Mouse (Mus musculus) heart, adult 9 months (tissue): Measurements from ENCODE around the gene Baz2b.

Source experiments
- DNase-seq, 2 experiments: peaks; one replicate each; pipeline ENCODE4 v3.0.0; 2022; ENCODE audit warnings: low spot score in 2 of 2

Gene Baz2b

GRCm38 (mm10) chr2:59958543-59958942 is 251.1 kb downstream of the Baz2b start:
- no peak for DNase-seq

- no peak for DNase-seq
Observed at GRCm38 (mm10) chr2:59955916-59956315, 253.7 kb downstream of the Baz2b start.

GRCm38 (mm10) chr2:59954791-59955190 is 254.8 kb downstream of the Baz2b start:
- DNase-seq = no peak

GRCm38 (mm10) chr2:59952286-59953014 is 257.2 kb downstream of the Baz2b start:
- peak; percentile 13 to 28 for DNase-seq

GRCm38 (mm10) chr2:59951706-59952105 is 257.9 kb downstream of the Baz2b start:
- DNase-seq = no peak

GRCm38 (mm10) chr2:59951127-59951526 is 258.5 kb downstream of the Baz2b start:
- DNase-seq = no peak

- DNase-seq = no peak
Observed at GRCm38 (mm10) chr2:59936296-59936695, 273.3 kb downstream of the Baz2b start.

GRCm38 (mm10) chr2:59933129-59933528 is 276.5 kb downstream of the Baz2b start:
- DNase-seq = no peak

GRCm38 (mm10) chr2:59932244-59932643 is 277.4 kb downstream of the Baz2b start:
- DNase-seq = no peak

- no peak for DNase-seq
Observed at GRCm38 (mm10) chr2:59913610-59914009, 296.0 kb downstream of the Baz2b start.

- DNase-seq = no peak
Observed at GRCm38 (mm10) chr2:59908048-59908447, 301.6 kb downstream of the Baz2b start.

- no peak for DNase-seq
Observed at GRCm38 (mm10) chr2:59904007-59904406, 305.6 kb downstream of the Baz2b start.

- DNase-seq = no peak
Observed at GRCm38 (mm10) chr2:59898666-59899065, 311.0 kb downstream of the Baz2b start.

GRCm38 (mm10) chr2:59898105-59898504 is 311.5 kb downstream of the Baz2b start:
- DNase-seq = no peak

GRCm38 (mm10) chr2:59896837-59897236 is 312.8 kb downstream of the Baz2b start:
- no peak for DNase-seq

GRCm38 (mm10) chr2:59896400-59896799 is 313.2 kb downstream of the Baz2b start:
- no peak for DNase-seq

- DNase-seq = peak; percentile 10 to 12
Observed at GRCm38 (mm10) chr2:59889699-59890098, 319.9 kb downstream of the Baz2b start.

GRCm38 (mm10) chr2:59882742-59883281 is 326.8 kb downstream of the Baz2b start:
- DNase-seq = peak in 1 of 2 experiments; percentile 9

- DNase-seq = peak; percentile 93 to 95
Observed at GRCm38 (mm10) chr2:59881831-59882741, 327.6 kb downstream of the Baz2b start, which contains the start of gene Wdsub1. TSS of gene Wdsub1 (minus strand) at chr2:59882591.

GRCm38 (mm10) chr2:59881404-59881803 is 328.2 kb downstream of the Baz2b start:
- DNase-seq = no peak

GRCm38 (mm10) chr2:59878221-59878620 is 331.4 kb downstream of the Baz2b start:
- no peak for DNase-seq

GRCm38 (mm10) chr2:59877335-59877734 is 332.3 kb downstream of the Baz2b start:
- DNase-seq = no peak
